Mouse (Mus musculus) adrenal gland, adult (tissue): ENCODE data around the gene Rsad2.
"Not testable (repeated sequence)": the region's sequence is repeated elsewhere in the genome, so short reads cannot be mapped to it uniquely, and the experiment has no call there.

Experiments used
- DNase-seq, 2 experiments: peaks; one replicate each; pipeline ENCODE4 v3.0.0; 2022 to 2023; ENCODE audit warnings: low spot score in 1 of 2; ENCODE audit not compliant: inconsistent age in 2 of 2

Rsad2 gene

DNA sequence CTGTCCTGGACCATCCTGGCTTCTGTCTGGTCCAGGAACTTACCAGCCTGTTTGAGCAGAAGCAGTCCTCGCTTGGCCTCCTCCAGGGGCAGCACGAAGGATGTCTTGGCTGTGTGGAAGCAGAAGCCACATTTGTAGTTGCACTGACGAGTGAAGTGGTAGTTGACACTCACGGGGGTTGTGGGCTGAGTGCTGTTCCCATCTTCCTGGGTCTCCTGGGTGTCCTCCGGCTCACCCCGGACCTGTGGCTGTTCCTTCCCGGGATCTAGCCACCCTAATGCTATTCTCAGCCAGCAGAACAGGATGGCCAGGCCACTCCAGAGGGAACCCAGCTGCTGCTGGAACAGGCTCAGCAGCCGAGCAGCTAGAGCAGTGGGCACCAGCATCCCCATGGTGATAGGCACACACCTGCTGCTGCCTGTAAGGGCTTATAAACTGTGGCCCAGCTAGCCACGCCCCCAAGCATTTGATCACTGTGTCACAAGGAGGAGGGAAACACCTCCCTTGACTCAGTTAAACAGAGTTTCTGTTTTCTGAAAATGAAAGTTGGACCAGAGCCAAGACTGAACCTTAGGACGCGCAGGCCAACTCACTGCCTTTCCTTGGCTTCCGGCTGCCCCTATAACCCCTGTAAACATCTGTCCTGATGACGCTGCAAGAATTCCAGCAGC lies at the start of gene Rsad2:
Rsad2 (minus strand) TSS at position 425 of the 671 bp plus-strand sequence.
- DNase-seq: peak; percentile 79 to 92

DNA sequence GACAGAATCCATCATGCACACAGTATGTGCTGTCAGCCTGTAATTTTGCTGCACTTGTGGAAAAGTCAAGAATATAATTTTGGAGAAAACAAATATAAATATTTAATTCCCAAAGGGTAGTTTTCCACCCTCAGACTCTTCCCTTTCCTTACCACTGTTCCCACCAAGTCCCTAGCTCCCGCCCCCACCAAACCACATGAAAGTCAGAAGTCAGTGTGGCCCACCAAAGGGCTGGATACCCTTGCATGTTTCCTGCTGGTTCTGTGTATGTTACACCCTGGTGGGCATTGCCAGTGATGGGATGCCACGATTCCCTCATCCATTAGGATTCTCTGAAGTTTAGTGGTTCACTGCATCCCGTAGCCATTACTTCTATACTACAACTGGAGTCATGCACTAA lies 44.8 kb upstream of the Rsad2 start:
- no peak for DNase-seq

- DNase-seq: no peak
Observed at GRCm38 (mm10) chr12:26489942-26490341, 33.7 kb upstream of the Rsad2 start.

DNA sequence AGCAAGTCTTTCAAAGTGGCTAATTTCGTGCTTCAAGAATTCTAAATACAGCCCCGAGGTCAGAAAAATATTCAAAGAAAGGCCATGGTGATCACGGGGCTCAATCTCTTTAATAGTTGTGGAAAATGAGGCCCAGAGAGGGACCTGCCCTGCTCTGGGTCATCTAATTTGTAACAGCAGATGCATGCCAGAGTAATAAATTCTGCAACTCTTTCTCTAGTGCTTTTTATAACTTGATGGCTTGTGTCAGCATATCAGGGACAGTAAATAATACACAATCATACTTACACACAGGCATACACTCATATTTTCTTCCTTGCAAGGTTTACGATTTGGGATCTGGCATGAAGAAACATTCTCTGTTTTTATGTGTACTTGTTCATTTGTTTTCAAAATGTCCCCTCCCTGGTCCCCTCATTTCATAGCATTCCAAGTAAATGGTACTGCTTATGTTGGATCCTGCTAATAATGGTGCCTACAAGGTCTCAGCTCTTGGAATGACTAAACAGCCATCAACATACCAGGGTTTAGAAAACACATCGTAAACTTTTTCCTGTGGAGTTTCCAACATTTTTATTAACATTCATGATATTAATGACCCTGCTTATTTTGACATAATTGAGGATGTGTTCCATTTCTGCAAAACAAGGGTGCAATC lies 32.5 kb upstream of the Rsad2 start:
- no peak for DNase-seq

- DNase-seq: peak; percentile 26 to 83
Observed at GRCm38 (mm10) chr12:26487874-26488616, 31.8 kb upstream of the Rsad2 start.

DNA sequence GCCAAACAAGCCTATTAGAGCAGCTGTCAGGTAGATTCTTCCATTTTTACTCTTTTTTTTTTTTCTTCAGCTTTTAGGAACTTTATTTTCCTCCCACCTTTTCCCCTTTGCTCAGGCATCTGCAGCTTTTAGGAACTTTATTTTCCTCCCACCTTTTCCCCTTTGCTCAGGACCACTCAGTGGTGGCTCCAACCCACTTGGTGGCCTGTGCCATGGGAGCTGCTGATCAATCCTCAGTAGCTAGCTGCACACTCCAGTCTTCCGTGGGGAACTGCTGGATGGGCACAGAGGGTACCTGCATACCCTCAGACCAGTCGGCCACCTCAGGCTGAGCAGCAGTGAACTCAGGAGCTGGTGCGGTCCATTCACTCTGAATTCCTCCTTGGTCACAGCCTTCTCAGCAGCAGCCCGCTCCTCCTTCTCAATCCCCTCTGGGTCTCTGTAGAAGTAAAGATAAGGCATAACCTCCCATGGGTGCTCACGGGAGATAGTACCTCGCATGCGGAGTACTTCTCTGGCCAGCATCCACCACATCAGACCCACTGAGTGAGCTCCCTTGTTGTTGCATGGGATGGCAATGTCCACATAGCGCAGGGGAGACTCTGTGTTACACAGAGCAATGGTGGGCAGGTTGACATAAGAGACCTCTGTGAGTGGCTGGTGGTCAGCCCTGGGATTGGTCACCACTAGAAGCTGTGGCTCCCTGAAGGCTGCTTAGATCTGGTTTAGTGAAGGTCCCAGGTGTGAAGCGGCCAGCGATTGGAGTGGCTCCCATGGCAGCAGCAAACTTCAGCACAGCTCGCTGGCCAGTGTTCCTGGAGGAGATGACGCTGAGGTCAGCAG lies 29.7 kb upstream of the Rsad2 start:
- not testable (repeated sequence) for DNase-seq

GRCm38 (mm10) chr12:26478196-26479004 lies 22.1 kb upstream of the Rsad2 start:
- DNase-seq: peak; percentile 66 to 93

GRCm38 (mm10) chr12:26477198-26477597 lies 20.9 kb upstream of the Rsad2 start:
- peak in 1 of 2 experiments; percentile 59 for DNase-seq

DNA sequence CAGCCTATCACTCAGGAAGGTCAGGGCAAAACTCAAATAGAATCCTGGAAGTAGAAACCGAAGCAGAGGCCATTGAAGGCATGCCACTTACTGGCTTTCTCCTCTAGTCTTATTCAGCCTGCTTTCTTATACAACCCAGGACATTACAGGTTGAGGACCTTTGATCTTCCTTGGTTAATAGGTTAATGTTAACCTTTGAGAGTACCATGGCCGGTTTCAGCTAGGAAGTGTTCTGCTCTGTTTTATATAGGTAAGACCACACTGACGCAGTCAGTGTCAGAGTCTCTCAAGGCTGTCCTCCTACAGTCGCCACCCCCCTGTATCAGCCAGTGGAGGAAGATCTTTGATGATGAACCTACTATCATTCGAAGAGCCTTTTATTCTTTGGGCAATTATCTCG lies 17.5 kb upstream of the Rsad2 start:
- no peak for DNase-seq

- DNase-seq: no peak
Observed at GRCm38 (mm10) chr12:26472770-26473481, 16.7 kb upstream of the Rsad2 start.

DNA sequence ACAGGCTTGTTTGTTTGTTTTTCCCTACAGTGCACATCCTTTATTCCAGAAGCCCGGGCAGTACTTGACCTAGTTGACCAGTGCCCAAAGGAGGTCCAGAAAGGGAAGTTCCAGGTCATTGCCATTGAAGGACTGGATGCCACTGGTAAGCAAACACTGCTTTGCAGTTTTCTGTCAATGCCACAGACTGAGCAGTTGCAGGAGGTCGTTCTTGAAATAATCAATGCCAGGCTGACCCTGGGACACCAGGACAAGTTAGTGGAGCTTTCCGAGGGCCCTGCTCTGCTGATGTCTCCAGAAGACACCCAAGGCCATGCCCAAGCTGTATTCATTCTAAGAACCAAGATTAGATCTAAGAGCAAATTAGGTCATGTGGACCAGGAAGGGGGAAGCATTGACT lies 15.1 kb upstream of the Rsad2 start:
- DNase-seq: peak in 1 of 2 experiments; percentile 65

DNA sequence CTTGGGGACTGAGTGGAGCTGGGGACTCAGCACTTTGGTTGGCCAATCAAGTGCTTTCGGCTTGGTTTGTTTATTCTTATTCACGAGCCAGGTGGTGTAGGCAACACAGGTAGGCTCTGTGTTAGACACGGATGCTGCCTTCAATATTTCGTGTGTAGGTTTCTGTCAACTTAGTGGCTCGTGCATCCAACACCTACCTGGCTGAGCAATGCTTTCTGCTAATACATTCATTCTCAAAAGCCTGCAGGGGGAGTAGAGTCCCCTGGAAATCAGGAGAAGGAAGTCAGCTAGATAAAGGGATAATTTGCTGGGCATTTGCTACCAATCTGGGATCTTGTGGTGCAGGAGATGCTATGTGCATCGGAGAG lies 13.8 kb upstream of the Rsad2 start:
- DNase-seq: no peak

DNA sequence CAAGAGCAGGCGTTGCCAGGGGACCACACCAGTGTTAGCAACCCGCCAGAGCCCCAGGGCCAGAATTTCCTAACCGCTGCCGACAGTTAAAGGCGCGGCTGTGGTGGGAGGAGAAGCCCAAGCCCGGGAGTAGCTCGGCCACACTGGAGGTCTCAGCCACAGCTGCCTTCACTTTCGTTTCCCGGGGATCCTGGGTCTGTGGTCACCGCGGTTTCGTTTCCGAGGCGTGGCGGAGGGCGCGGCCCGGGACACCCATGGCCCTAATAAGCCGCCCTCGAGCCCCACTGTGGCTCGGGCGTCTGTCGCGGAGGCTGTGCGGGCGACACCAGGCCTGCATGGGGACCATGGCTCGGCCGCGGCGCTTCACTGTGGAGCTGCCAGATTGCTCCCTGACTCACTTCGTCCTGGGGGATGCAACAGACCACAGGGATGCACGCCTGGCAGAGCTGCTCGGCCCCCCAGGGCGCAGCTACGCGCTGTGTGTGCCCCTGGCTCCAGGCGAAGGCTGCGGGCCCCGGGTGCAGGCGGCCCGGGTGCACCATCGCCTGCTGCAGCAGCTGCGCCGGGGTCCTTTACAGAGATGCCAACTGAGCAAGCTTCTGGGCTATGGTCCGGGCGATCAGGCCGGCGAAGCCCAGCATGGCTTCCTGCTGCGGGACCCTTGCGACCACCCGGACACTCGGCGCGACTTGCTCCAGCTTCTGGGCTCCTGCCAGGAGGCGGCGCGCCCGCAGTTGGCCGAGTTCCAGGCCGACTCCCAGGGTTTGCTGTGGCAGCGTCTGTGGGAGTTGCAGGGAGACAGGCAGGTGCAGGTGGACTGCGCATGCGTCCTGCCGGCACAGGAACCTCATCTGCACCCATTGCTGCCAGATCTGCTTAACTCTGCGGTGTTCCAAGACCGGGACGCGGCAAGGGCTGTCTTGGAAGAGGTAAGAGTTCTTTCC lies 13.1 kb upstream of the Rsad2 start, which contains the start of gene Cmpk2:
Cmpk2 (plus strand) TSS at position 107 of the 944 bp plus-strand sequence.
- peak; percentile 88 to 97 for DNase-seq

GRCm38 (mm10) chr12:26465600-26465999 lies 9.3 kb upstream of the Rsad2 start:
- no peak for DNase-seq

DNA sequence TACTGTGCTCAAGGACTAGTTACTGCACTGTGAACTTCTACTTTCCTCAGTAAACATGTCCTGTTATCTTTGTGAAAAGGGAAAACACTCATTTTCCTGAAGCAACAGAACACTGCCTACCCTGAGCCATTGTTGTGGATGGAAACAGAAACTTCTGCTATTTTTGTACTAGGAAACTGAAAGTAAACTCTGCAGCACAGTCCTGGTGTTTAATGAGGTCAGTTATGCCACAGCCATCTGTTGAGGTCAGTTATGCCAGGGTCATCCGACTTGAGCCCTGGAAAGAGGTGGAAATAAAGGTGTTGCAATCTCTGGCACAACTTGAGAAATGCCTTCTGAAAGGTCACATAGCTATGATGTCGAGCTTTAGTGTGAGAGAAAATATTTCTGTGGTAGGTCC lies 3.8 kb upstream of the Rsad2 start:
- DNase-seq: peak; percentile 46 to 92

GRCm38 (mm10) chr12:26454682-26455081 lies 1.6 kb downstream of the Rsad2 start:
- DNase-seq: peak in 1 of 2 experiments; percentile 64

DNA sequence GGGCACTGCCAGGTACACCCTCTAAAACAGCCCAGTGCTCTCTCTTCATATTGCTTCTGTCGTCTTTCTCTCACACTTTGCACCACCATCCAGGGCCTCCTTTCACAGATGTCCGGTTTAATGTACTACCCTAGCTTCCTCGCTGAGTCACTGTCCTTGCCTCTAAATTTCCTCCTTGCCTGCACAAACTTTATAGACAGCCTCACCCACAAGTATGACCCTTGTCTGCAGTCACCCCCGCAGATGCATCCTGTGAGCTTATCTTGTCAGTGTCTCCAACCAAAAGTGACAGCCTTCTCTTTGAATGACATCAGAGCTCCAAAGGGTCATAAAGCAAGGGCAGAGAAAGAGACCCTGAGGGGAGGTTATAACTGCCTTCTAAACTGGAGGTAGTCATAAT lies 3.3 kb downstream of the Rsad2 start:
- DNase-seq: peak in 1 of 2 experiments; percentile 76

DNA sequence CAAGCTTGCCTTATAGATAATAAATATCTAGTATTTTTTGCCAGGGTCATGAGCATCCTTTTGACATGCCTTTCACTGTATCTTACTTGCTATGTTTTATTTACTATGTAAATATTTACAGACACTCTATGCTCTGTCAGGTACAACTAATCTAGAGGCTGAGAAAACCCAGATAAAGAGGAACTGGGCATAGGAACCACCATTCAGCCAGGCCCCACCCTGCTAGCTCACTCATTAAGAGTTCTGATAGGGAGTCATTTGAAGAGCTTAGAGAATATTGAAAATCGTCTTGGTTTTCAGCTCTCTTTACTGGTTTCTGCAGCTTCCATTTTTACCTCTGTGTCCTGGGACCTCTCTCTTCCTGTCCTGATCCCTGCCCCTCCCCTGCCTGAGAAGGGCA lies 5.1 kb downstream of the Rsad2 start:
- DNase-seq: no peak
